Mouse (Mus musculus): ENCODE data around the gene Ago3. TPM values are rescaled to one million over a fixed set of nuclear protein-coding genes. Genes with fewer than 3 reads are reported as not detected.

The Ago3 gene
- 16.1 and 20.0 TPM in 2 replicates for polyA plus RNA-seq (2016; fragmentation: Nextera tagmentation; extraction: Ambion mirVana)

GRCm38 (mm10) chr4:126429347-126430079 is at the start of gene Ago3:
TSS of gene Ago3 (minus strand) at chr4:126429556.
- Histone ChIP-seq H3K27me3 (no peaks in the 10 kb centered on the region), H3K9me3 (no peaks in the 10 kb centered on the region), H3K27ac (peak within 1 kb of the TSS; percentile 86), H3K4me2 (peak within 1 kb of the TSS; percentile 88), H3K9ac (peak within 1 kb of the TSS; percentile 78), H3K4me3 (replicated peaks) (peak within 1 kb of the TSS; percentile 90), H3K36me3 (replicated peaks) (no peaks in the 10 kb centered on the region), H3K4me1 (peaks cover 13% of the 10 kb centered on the region)
- peak; percentile 95 for ATAC-seq (ENCODE audit: low FRiP score)
- WGBS = under 1% methylated on average over 65 of the region's 65 CpGs

GRCm38 (mm10) chr4:126473031-126473430 is 43.7 kb upstream of the Ago3 start:
- Histone ChIP-seq H3K4me3 (replicated peaks) (no peak overlapping the region), H3K27ac (no peak overlapping the region), H3K4me1 (peaks cover 5% of the 10 kb centered on the region), H3K27me3 (no peaks in the 10 kb centered on the region), H3K9ac (no peak overlapping the region), H3K36me3 (replicated peaks) (no peaks in the 10 kb centered on the region), H3K4me2 (no peak overlapping the region), H3K9me3 (no peaks in the 10 kb centered on the region)
- ATAC-seq (ENCODE audit: low FRiP score) = no peak
- 57% methylated on average over 5 of the region's 5 CpGs for WGBS

GRCm38 (mm10) chr4:126469334-126469733 is 40.0 kb upstream of the Ago3 start:
- Histone ChIP-seq H3K27ac (no peak overlapping the region), H3K36me3 (replicated peaks) (no peaks in the 10 kb centered on the region), H3K9ac (no peak overlapping the region), H3K9me3 (no peaks in the 10 kb centered on the region), H3K27me3 (no peaks in the 10 kb centered on the region), H3K4me1 (peaks cover 38% of the 10 kb centered on the region), H3K4me3 (replicated peaks) (no peak overlapping the region), H3K4me2 (no peak overlapping the region)
- no peak for ATAC-seq (ENCODE audit: low FRiP score)
- 86% methylated on average over 1 of the region's 1 CpGs for WGBS

- Histone ChIP-seq H3K4me2 (peak overlapping the region; percentile 74), H3K9me3 (no peaks in the 10 kb centered on the region), H3K36me3 (replicated peaks) (no peaks in the 10 kb centered on the region), H3K27ac (peak overlapping the region; percentile 99), H3K27me3 (no peaks in the 10 kb centered on the region), H3K4me3 (replicated peaks) (peak overlapping the region; percentile 91), H3K4me1 (peaks cover 42% of the 10 kb centered on the region), H3K9ac (peak overlapping the region; percentile 56)
- ATAC-seq (ENCODE audit: low FRiP score) = no peak
- WGBS = 7% methylated on average over 8 of the region's 8 CpGs
Observed at GRCm38 (mm10) chr4:126468925-126469324, 39.6 kb upstream of the Ago3 start.

- H3K27ac ChIP-seq = peak within 1 kb of the TSS; percentile 99
- peak within 1 kb of the TSS; percentile 94 for H3K9ac ChIP-seq
- H3K36me3 ChIP-seq (replicated peaks) = no peaks in the 10 kb centered on the region
- H3K27me3 ChIP-seq = no peaks in the 10 kb centered on the region
- H3K9me3 ChIP-seq = no peaks in the 10 kb centered on the region
- peak within 1 kb of the TSS; percentile 91 for H3K4me3 ChIP-seq (replicated peaks)
- ATAC-seq (ENCODE audit: low FRiP score) = peak; percentile 82
- peaks cover 47% of the 10 kb centered on the region for H3K4me1 ChIP-seq
- peak within 1 kb of the TSS; percentile 74 for H3K4me2 ChIP-seq
- under 1% methylated on average over 55 of the region's 55 CpGs for WGBS
Observed at GRCm38 (mm10) chr4:126468285-126468901, 39.0 kb upstream of the Ago3 start, which contains the start of gene Ago1. TSS of gene Ago1 (minus strand) at chr4:126468583.

GRCm38 (mm10) chr4:126467721-126468284 is 38.4 kb upstream of the Ago3 start:
- WGBS = under 1% methylated on average over 25 of the region's 25 CpGs
- Histone ChIP-seq H3K4me1 (peaks cover 49% of the 10 kb centered on the region), H3K9me3 (no peaks in the 10 kb centered on the region), H3K4me3 (replicated peaks) (peak overlapping the region; percentile 91), H3K4me2 (peak overlapping the region; percentile 74), H3K9ac (peak overlapping the region; percentile 94), H3K27ac (peak overlapping the region; percentile 99), H3K36me3 (replicated peaks) (no peaks in the 10 kb centered on the region), H3K27me3 (no peaks in the 10 kb centered on the region)
- peak; percentile 69 for ATAC-seq (ENCODE audit: low FRiP score)

- no peak for ATAC-seq (ENCODE audit: low FRiP score)
- 6% methylated on average over 8 of the region's 8 CpGs for WGBS
Observed at GRCm38 (mm10) chr4:126466251-126466750, 36.9 kb upstream of the Ago3 start.

GRCm38 (mm10) chr4:126465843-126466242 is 36.5 kb upstream of the Ago3 start:
- Histone ChIP-seq H3K27me3 (no peaks in the 10 kb centered on the region), H3K4me1 (peaks cover 56% of the 10 kb centered on the region), H3K9ac (peak overlapping the region; percentile 94), H3K36me3 (replicated peaks) (peaks cover 10% of the 10 kb centered on the region), H3K27ac (peak overlapping the region; percentile 99), H3K4me3 (replicated peaks) (peak overlapping the region; percentile 91), H3K9me3 (no peaks in the 10 kb centered on the region), H3K4me2 (peak overlapping the region; percentile 74)
- under 1% methylated on average over 8 of the region's 8 CpGs for WGBS
- ATAC-seq (ENCODE audit: low FRiP score) = peak; percentile 72

More at GRCm38 (mm10) chr4:126466251-126466750, 36.9 kb upstream of the Ago3 start:
- peak overlapping the region; percentile 74 for H3K4me2 ChIP-seq
- H3K36me3 ChIP-seq (replicated peaks) = peaks cover 6% of the 10 kb centered on the region; the same call in 1 of the 2 replicates
- no peaks in the 10 kb centered on the region for H3K27me3 ChIP-seq
- H3K9me3 ChIP-seq = no peaks in the 10 kb centered on the region
- peaks cover 55% of the 10 kb centered on the region for H3K4me1 ChIP-seq
- peak overlapping the region; percentile 94 for H3K9ac ChIP-seq
- peak overlapping the region; percentile 99 for H3K27ac ChIP-seq
- H3K4me3 ChIP-seq (replicated peaks) = peak overlapping the region; percentile 91

- Histone ChIP-seq H3K4me3 (replicated peaks) (peak overlapping the region; percentile 91), H3K4me1 (peaks cover 60% of the 10 kb centered on the region)
- WGBS = 3% methylated on average over 2 of the region's 2 CpGs
Observed at GRCm38 (mm10) chr4:126464892-126465235, 35.5 kb upstream of the Ago3 start.

GRCm38 (mm10) chr4:126464189-126464891 is 35.0 kb upstream of the Ago3 start:
- Histone ChIP-seq H3K4me3 (replicated peaks) (peak overlapping the region; percentile 91), H3K27me3 (no peaks in the 10 kb centered on the region), H3K27ac (peak overlapping the region; percentile 99), H3K9ac (peak overlapping the region; percentile 94), H3K9me3 (no peaks in the 10 kb centered on the region), H3K4me2 (peak overlapping the region; percentile 74), H3K36me3 (replicated peaks) (peaks cover 25% of the 10 kb centered on the region), H3K4me1 (peaks cover 60% of the 10 kb centered on the region)
- ATAC-seq (ENCODE audit: low FRiP score) = no peak
- 14% methylated on average over 4 of the region's 4 CpGs for WGBS

More at GRCm38 (mm10) chr4:126464892-126465235, 35.5 kb upstream of the Ago3 start:
- H3K36me3 ChIP-seq (replicated peaks) = peaks cover 19% of the 10 kb centered on the region
- H3K9me3 ChIP-seq = no peaks in the 10 kb centered on the region
- H3K27me3 ChIP-seq = no peaks in the 10 kb centered on the region
- H3K4me2 ChIP-seq = peak overlapping the region; percentile 74
- H3K9ac ChIP-seq = peak overlapping the region; percentile 94
- no peak for ATAC-seq (ENCODE audit: low FRiP score)
- peak overlapping the region; percentile 99 for H3K27ac ChIP-seq

GRCm38 (mm10) chr4:126455441-126455840 is 26.1 kb upstream of the Ago3 start:
- no peak overlapping the region for H3K4me2 ChIP-seq
- no peaks in the 10 kb centered on the region for H3K27me3 ChIP-seq
- peaks cover 98% of the 10 kb centered on the region for H3K36me3 ChIP-seq (replicated peaks)
- no peak for ATAC-seq (ENCODE audit: low FRiP score)
- no peaks in the 10 kb centered on the region for H3K9me3 ChIP-seq
- no peak overlapping the region for H3K4me3 ChIP-seq (replicated peaks)
- H3K9ac ChIP-seq = no peak overlapping the region
- 92% methylated on average over 7 of the region's 7 CpGs for WGBS
- H3K27ac ChIP-seq = 0 out of 2 replicates have a peak overlapping the region, but pooled peaks have one; percentile 13
- H3K4me1 ChIP-seq = no peaks in the 10 kb centered on the region
